Mouse (Mus musculus): ENCODE data around the gene Spty2d1. TPM values are rescaled to one million over a fixed set of nuclear protein-coding genes. Genes with fewer than 3 reads are reported as not detected.

The Spty2d1 gene
- polyA plus RNA-seq, 1 experiment from 2014 or later = 23.8 TPM

DNA sequence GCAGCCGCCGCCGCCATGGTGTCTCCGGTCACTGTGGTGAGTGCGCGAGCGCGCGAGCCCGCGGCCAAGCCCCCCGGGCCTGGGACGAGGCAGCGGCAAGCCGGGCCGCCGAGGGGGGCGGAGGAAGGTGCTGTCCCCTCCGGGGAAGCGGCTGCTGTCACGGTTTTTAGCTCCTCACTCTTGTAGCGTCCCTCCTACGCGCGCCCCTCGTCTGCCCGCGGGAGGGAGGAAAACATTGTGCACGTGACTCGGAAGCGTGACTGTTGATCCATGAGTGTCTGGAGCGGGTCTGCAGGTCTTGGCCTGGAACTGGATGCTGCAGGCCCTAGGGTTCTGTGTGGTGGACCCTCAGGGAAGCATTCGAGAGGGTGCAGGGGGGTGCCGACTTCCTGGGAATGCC is 42.6 kb upstream of the Spty2d1 start:
- peak overlapping the region; percentile 82 for H3K4me3 ChIP-seq (ENCODE audit: low read depth, low read length)
- TF ChIP-seq CTCF (IDR thresholded peaks at IDR 0.05; ENCODE audit: low read depth) = no peak
- H3K36me3 ChIP-seq (ENCODE audit: insufficient read depth) = peaks cover 19% of the 10 kb centered on the region; the same call in 1 of the 2 replicates
- peak overlapping the region; percentile 83 for H3K9ac ChIP-seq
- H3K27me3 ChIP-seq (ENCODE audit: insufficient read depth, low read length) = no peaks in the 10 kb centered on the region
- peak overlapping the region; percentile 91 for H3K4me2 ChIP-seq
- peaks cover 10% of the 10 kb centered on the region for H3K4me1 ChIP-seq (ENCODE audit: insufficient read depth)
- peak; percentile 72 for DNase-seq
- no peaks in the 10 kb centered on the region for H3K9me3 ChIP-seq (ENCODE audit: low read depth, low read length)
- peak; percentile 54 for ATAC-seq (ENCODE audit: insufficient read depth)
- peak overlapping the region; percentile 97 for H3K27ac ChIP-seq (ENCODE audit: low read depth)
- under 1% methylated on average over 34 of the region's 34 CpGs for WGBS

DNA sequence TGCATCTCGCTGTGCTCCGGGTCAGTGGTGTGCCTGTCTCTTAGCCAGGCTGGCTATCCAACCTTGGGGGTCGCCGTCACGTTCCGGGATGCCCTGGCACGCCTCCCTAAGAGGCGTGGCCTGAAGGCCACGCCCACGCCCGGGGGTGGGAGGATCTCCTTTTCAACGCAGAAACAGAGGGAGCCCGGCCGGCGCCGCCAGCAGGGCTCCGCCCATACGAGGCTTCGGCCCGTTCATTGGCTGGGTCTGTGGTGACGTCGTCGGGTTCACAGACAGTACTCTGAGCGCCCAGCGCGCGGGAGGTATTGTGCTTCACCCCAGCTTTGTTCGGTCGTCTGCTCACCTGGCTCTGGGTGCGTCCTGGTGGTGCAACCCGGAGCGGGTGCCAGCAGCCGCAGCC is 42.2 kb upstream of the Spty2d1 start, which contains the start of gene Tmem86a:
TSS of gene Tmem86a (plus strand) at position 236 of the 400 bp plus-strand sequence.
- H3K27ac ChIP-seq (ENCODE audit: low read depth) = peak within 1 kb of the TSS; percentile 97
- TF ChIP-seq CTCF (IDR thresholded peaks at IDR 0.05; ENCODE audit: low read depth) = no peak
- peak; percentile 99 for DNase-seq
- peak within 1 kb of the TSS; percentile 83 for H3K9ac ChIP-seq
- H3K36me3 ChIP-seq (ENCODE audit: insufficient read depth) = peaks cover 19% of the 10 kb centered on the region; the same call in 1 of the 2 replicates
- H3K27me3 ChIP-seq (ENCODE audit: insufficient read depth, low read length) = no peaks in the 10 kb centered on the region
- peaks cover 10% of the 10 kb centered on the region for H3K4me1 ChIP-seq (ENCODE audit: insufficient read depth)
- H3K4me3 ChIP-seq (ENCODE audit: low read depth, low read length) = peak within 1 kb of the TSS; percentile 82
- peak within 1 kb of the TSS; percentile 91 for H3K4me2 ChIP-seq
- WGBS = 1% methylated on average over 33 of the region's 33 CpGs
- peak; percentile 97 for ATAC-seq (ENCODE audit: insufficient read depth)
- H3K9me3 ChIP-seq (ENCODE audit: low read depth, low read length) = no peaks in the 10 kb centered on the region

DNA sequence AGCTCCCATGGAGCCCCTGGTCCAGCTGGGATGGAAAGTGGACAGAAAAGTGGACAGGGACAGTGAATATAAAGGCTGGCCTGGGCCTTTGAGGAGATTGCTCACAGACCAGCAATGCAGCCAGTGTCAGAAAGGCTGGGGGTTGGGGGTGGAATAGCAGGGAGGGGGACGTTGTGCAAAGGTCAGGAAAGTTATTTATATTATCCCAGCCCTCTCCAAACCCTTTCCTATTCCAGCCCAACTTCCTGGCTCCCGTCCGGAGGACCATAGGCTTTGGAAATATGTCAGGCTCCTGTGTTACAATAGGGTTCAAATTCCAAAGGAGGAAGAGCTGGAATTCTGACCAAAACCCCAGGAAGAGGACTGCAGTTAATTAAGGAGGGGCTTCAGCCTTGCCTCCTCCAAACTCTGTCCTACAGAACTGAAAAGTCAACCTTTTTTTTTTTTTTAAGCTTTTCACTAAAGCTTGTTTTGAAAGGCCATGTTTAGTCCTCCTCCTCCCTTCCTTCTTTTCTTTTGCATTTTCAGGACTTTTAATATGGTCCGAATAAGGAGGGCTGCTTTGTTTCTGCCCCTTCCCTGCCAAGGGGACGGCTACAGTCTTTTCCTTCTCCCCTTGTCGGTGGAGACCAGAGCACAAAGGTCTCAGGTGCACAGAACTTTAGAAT is 34.7 kb upstream of the Spty2d1 start:
- 34% methylated on average over 6 of the region's 6 CpGs for WGBS
- no peaks in the 10 kb centered on the region for H3K27me3 ChIP-seq (ENCODE audit: insufficient read depth, low read length)
- no peak overlapping the region for H3K4me3 ChIP-seq (ENCODE audit: low read depth, low read length)
- peak; percentile 72 for DNase-seq
- peaks cover 5% of the 10 kb centered on the region; the same call in 1 of the 2 replicates for H3K4me1 ChIP-seq (ENCODE audit: insufficient read depth)
- peak; percentile 88 for ATAC-seq (ENCODE audit: insufficient read depth)
- H3K9ac ChIP-seq = no peak overlapping the region
- H3K27ac ChIP-seq (ENCODE audit: low read depth) = peak overlapping the region; percentile 88
- H3K4me2 ChIP-seq = no peak overlapping the region
- TF ChIP-seq CTCF (IDR thresholded peaks at IDR 0.05; ENCODE audit: low read depth) = no peak
- H3K36me3 ChIP-seq (ENCODE audit: insufficient read depth) = no peaks in the 10 kb centered on the region
- H3K9me3 ChIP-seq (ENCODE audit: low read depth, low read length) = no peaks in the 10 kb centered on the region

DNA sequence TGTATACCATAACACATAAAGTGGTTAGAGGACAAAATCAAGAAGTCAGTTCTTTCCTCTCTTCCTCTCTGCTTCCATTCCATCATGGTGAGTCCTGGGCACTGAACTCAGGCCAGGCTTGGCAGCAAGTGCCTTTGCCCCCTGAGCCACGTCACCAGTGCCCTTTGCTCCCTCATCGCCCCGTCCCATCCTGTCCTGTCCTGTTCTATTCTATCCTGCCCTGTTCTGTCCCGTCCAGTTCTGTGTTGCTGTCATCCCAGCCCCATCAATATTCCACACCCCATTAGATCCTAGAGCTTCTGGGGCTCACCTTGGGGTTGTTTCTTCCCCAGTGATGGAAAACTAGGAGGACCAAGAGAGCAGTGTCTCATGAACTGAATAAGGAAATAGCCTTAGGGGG is 33.9 kb upstream of the Spty2d1 start:
- WGBS = 68% methylated on average over 4 of the region's 4 CpGs
- Histone ChIP-seq H3K27me3 (ENCODE audit: insufficient read depth, low read length) (no peaks in the 10 kb centered on the region), H3K9me3 (ENCODE audit: low read depth, low read length) (no peaks in the 10 kb centered on the region), H3K36me3 (ENCODE audit: insufficient read depth) (no peaks in the 10 kb centered on the region), H3K4me2 (no peak overlapping the region), H3K27ac (ENCODE audit: low read depth) (peak overlapping the region; percentile 88), H3K4me1 (ENCODE audit: insufficient read depth) (peaks cover 5% of the 10 kb centered on the region; the same call in 1 of the 2 replicates), H3K9ac (no peak overlapping the region), H3K4me3 (ENCODE audit: low read depth, low read length) (no peak overlapping the region)
- TF ChIP-seq CTCF (IDR thresholded peaks at IDR 0.05; ENCODE audit: low read depth) = no peak
- 0 out of 2 replicates have a peak, but pooled peaks have one; percentile 23 for ATAC-seq (ENCODE audit: insufficient read depth)
- no peak for DNase-seq

DNA sequence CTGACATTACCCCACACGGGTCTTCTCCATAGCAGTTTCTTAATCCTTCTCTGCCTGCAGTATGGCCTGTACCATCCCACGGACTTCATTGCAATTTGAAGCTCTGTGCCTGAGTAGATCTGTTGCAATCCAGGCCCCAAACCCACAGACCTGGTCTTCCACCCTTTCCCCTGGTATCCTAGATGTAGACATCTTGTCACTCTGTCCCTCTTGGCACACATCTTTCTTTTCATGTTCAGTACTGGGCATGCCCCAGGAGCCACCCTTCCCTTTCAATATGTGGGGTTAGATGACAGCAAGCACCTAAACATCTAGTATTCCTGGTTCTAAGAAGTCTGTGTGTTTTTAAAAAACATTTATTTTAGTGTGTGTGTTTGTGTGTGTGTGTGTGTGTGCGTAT is 33.5 kb upstream of the Spty2d1 start:
- H3K9me3 ChIP-seq (ENCODE audit: low read depth, low read length) = no peaks in the 10 kb centered on the region
- no peak overlapping the region for H3K4me3 ChIP-seq (ENCODE audit: low read depth, low read length)
- H3K9ac ChIP-seq = no peak overlapping the region
- DNase-seq (no peak), ATAC-seq (ENCODE audit: insufficient read depth) (no peak)
- WGBS = 86% methylated on average over 3 of the region's 3 CpGs
- H3K36me3 ChIP-seq (ENCODE audit: insufficient read depth) = no peaks in the 10 kb centered on the region
- no peaks in the 10 kb centered on the region for H3K27me3 ChIP-seq (ENCODE audit: insufficient read depth, low read length)
- TF ChIP-seq CTCF (IDR thresholded peaks at IDR 0.05; ENCODE audit: low read depth) = no peak
- no peak overlapping the region for H3K4me2 ChIP-seq
- no peak overlapping the region for H3K27ac ChIP-seq (ENCODE audit: low read depth)
- H3K4me1 ChIP-seq (ENCODE audit: insufficient read depth) = peaks cover 5% of the 10 kb centered on the region; the same call in 1 of the 2 replicates

DNA sequence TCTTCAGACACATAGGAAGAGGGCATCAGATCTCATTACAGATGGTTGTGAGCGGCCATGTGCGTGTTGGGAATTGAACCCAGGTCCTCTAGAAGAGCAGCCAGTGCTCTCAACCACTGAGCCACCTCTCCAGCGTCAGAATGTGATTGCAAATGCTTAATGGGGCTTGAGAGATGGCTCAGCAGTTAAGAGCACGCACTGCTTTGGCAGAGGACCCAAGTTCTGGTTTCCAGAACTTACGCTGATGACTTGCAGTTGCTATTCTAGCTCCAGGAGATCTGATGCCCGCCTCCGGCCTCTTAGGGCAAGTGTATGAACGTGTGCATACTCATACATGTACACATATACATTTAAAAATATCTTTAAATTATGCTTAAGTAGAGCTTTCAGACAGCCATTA is 27.2 kb upstream of the Spty2d1 start:
- no peak for TF ChIP-seq CTCF (IDR thresholded peaks at IDR 0.05; ENCODE audit: low read depth)

DNA sequence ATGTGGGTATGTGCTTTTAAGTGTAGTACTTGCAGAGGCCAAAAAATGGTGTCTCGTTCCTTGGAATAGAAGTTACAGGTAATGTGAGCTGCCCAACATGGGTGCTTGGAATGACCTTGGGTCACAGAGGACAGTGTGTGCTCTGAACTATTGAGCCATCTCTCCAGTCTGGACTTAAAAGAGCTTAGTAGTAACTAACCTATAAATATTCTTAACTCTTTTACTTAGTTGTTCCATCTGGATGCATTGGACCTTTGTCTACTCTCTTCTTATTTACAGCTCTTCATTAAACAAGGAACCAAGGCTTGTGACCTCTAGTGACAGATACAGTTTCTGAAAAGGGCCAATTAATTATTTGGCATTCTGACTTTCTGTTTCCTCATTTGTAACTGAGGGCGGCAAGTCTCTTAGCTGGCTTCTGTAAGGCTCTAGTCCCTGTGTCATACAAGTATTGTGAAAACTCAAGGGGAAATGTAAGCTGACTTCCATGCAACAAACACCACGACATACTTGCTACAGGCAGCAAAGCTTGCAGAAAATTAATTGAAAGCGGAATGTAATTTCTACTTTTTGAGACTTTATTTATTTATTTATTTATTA is 26.7 kb upstream of the Spty2d1 start:
- Histone ChIP-seq H3K27ac (ENCODE audit: low read depth) (no peak overlapping the region), H3K4me1 (ENCODE audit: insufficient read depth) (no peaks in the 10 kb centered on the region), H3K36me3 (ENCODE audit: insufficient read depth) (no peaks in the 10 kb centered on the region), H3K4me2 (no peak overlapping the region), H3K9ac (no peak overlapping the region), H3K27me3 (ENCODE audit: insufficient read depth, low read length) (no peaks in the 10 kb centered on the region), H3K9me3 (ENCODE audit: low read depth, low read length) (no peaks in the 10 kb centered on the region), H3K4me3 (ENCODE audit: low read depth, low read length) (no peak overlapping the region)
- 83% methylated on average over 4 of the region's 4 CpGs for WGBS
- ATAC-seq (ENCODE audit: insufficient read depth) = no peak
- no peak for DNase-seq
- no peak for TF ChIP-seq CTCF (IDR thresholded peaks at IDR 0.05; ENCODE audit: low read depth)

More for the DNA sequence above, 27.2 kb upstream of the Spty2d1 start:
- ATAC-seq (ENCODE audit: insufficient read depth) (no peak), DNase-seq (no peak)
- H3K9ac ChIP-seq = no peak overlapping the region
- H3K36me3 ChIP-seq (ENCODE audit: insufficient read depth) = no peaks in the 10 kb centered on the region
- no peaks in the 10 kb centered on the region for H3K9me3 ChIP-seq (ENCODE audit: low read depth, low read length)
- H3K4me3 ChIP-seq (ENCODE audit: low read depth, low read length) = no peak overlapping the region
- H3K27me3 ChIP-seq (ENCODE audit: insufficient read depth, low read length) = no peaks in the 10 kb centered on the region
- H3K4me1 ChIP-seq (ENCODE audit: insufficient read depth) = no peaks in the 10 kb centered on the region
- no peak overlapping the region for H3K4me2 ChIP-seq
- 68% methylated on average over 8 of the region's 8 CpGs for WGBS
- no peak overlapping the region for H3K27ac ChIP-seq (ENCODE audit: low read depth)

Data from lung, embryonic 14.5 days (tissue).